In genomic region chr19:44678686-44679085, GRCm38 (mm10) we compare ENCODE assay signal across 31 mouse cellular contexts.
"Had no signal": no experiment of that assay in that cellular context is flagged by ENCODE, and none has a peak within 500 bp of the region (broad histone marks: within the 10 kb centered on the region; RNA-seq: fewer than 3 reads in every experiment).

No protein-coding gene starts in this region.

- ATAC-seq: liver, embryonic 12.5 days; liver, postnatal 0 days; lung, postnatal 0 days; midbrain, embryonic 13.5 days; midbrain, embryonic 15.5 days; midbrain, embryonic 16.5 days had no signal

- H3K4me1 ChIP-seq: liver, embryonic 12.5 days; liver, embryonic 13.5 days; liver, embryonic 15.5 days had no signal

- H3K27ac ChIP-seq: limb, embryonic 10.5 days; limb, embryonic 12.5 days; limb, embryonic 13.5 days; limb, embryonic 15.5 days; liver, embryonic 12.5 days; liver, embryonic 13.5 days; liver, embryonic 14.5 days; liver, embryonic 15.5 days; lung, embryonic 15.5 days; macrophage; midbrain, embryonic 10.5 days; midbrain, embryonic 12.5 days; midbrain, embryonic 13.5 days; midbrain, embryonic 15.5 days; neural tube, embryonic 12.5 days had no signal

- H3K4me2 ChIP-seq: limb, embryonic 12.5 days; limb, embryonic 13.5 days; limb, embryonic 15.5 days; liver, embryonic 11.5 days; liver, embryonic 12.5 days; liver, embryonic 13.5 days; liver, embryonic 15.5 days; lung, embryonic 14.5 days; lung, embryonic 15.5 days; midbrain, embryonic 11.5 days; midbrain, embryonic 12.5 days; midbrain, embryonic 13.5 days; midbrain, embryonic 15.5 days; neural tube, embryonic 12.5 days had no signal

- H3K9me3 ChIP-seq: limb, embryonic 10.5 days; limb, embryonic 12.5 days; limb, embryonic 13.5 days; limb, embryonic 15.5 days; liver, embryonic 12.5 days; liver, embryonic 13.5 days; liver, embryonic 15.5 days; lung, embryonic 15.5 days; midbrain, embryonic 10.5 days; midbrain, embryonic 12.5 days; midbrain, embryonic 13.5 days; midbrain, embryonic 15.5 days; neural tube, embryonic 12.5 days had no signal

- DNase-seq: left cerebral cortex, postnatal 4 days; liver; liver, embryonic 13.5 days; liver, postnatal 0 days; lung, adult 18-20 months; lung, adult 2 months; lung, embryonic 14.5 days; lung, postnatal 10 days; lung, postnatal 14 days; lung, postnatal 36 days; midbrain, embryonic 14.5 days had no signal

- H3K9ac ChIP-seq: limb, embryonic 12.5 days; limb, embryonic 13.5 days; limb, embryonic 15.5 days; liver, embryonic 12.5 days; liver, embryonic 13.5 days; liver, embryonic 14.5 days; liver, embryonic 15.5 days; liver, postnatal 0 days; lung, embryonic 14.5 days; lung, embryonic 15.5 days; midbrain, embryonic 12.5 days; midbrain, embryonic 13.5 days; midbrain, embryonic 15.5 days; neural tube, embryonic 12.5 days had no signal

- H3K4me3 ChIP-seq: limb, embryonic 10.5 days; limb, embryonic 12.5 days; limb, embryonic 13.5 days; limb, embryonic 15.5 days; liver, embryonic 12.5 days; liver, embryonic 13.5 days; liver, embryonic 15.5 days; lung, embryonic 15.5 days; megakaryocyte, embryonic 14.5 days; midbrain, embryonic 10.5 days; midbrain, embryonic 12.5 days; midbrain, embryonic 13.5 days; midbrain, embryonic 15.5 days; myocyte; neural tube, embryonic 12.5 days had no signal

- H3K36me3 ChIP-seq: limb, embryonic 10.5 days; limb, embryonic 12.5 days; limb, embryonic 13.5 days; limb, embryonic 15.5 days; liver, embryonic 12.5 days; liver, embryonic 13.5 days; liver, embryonic 15.5 days; lung, embryonic 15.5 days; midbrain, embryonic 10.5 days; midbrain, embryonic 12.5 days; midbrain, embryonic 13.5 days; midbrain, embryonic 15.5 days; neural tube, embryonic 12.5 days had no signal
